In genomic region chr12:83502190-83502589, GRCm38 (mm10) we compare ENCODE assay signal across 7 mouse cellular contexts. TPM values are rescaled to one million over a fixed set of nuclear protein-coding genes. Genes with fewer than 3 reads are reported as not detected.
DNase-seq lines count a peak whose midpoint lies in the region; ATAC-seq and TF ChIP-seq lines count a peak whose summit lies in the region.

No protein-coding gene starts in this region.

- H3K9me3 ChIP-seq in embryonic facial prominence, embryonic 11.5 days (replicated peaks; ENCODE audit: control insufficient read depth, low read length): no peaks in the 10 kb centered on the region
- H3K9me3 ChIP-seq in hindbrain, postnatal 0 days (ENCODE audit: low read length): no peaks in the 10 kb centered on the region
- H3K9me3 ChIP-seq in neural tube, embryonic 11.5 days (ENCODE audit: control insufficient read depth, low read length): no peaks in the 10 kb centered on the region

- H3K27ac ChIP-seq in embryonic facial prominence, embryonic 11.5 days (replicated peaks; ENCODE audit: low read depth, low read length): no peak overlapping the region
- H3K27ac ChIP-seq in hindbrain, postnatal 0 days: no peak overlapping the region
- no peak overlapping the region for H3K27ac ChIP-seq in liver, adult 2 months (replicated peaks; ENCODE audit: insufficient read depth, low read depth, low read length)
- no peak overlapping the region for H3K27ac ChIP-seq in neural tube, embryonic 11.5 days (ENCODE audit: low read depth, low read length)

- 6% methylated on average over 9 of the region's 9 CpGs for WGBS in embryonic facial prominence, embryonic 11.5 days
- 6% methylated on average over 9 of the region's 9 CpGs for WGBS in hindbrain, postnatal 0 days
- WGBS in liver, adult 2 months: 5% methylated on average over 9 of the region's 9 CpGs
- WGBS in neural tube, embryonic 11.5 days: 10% methylated on average over 9 of the region's 9 CpGs

- no peak overlapping the region for H3K4me2 ChIP-seq in embryonic facial prominence, embryonic 11.5 days (ENCODE audit: low read depth, low read length)
- no peak overlapping the region for H3K4me2 ChIP-seq in hindbrain, postnatal 0 days (ENCODE audit: low read depth, low read length)
- no peak overlapping the region for H3K4me2 ChIP-seq in neural tube, embryonic 11.5 days (ENCODE audit: low read depth)

- no peak for TF ChIP-seq POLR2A in liver, adult 2 months (IDR thresholded peaks at IDR 0.05; ENCODE audit: extremely low read depth, insufficient read depth, low read length)

- peak; percentile 24 to 36 for DNase-seq in urinary bladder, adult 18-20 months (ENCODE audit: low spot score in 2 of 2)
- no peak for DNase-seq in urinary bladder, postnatal 4 days (ENCODE audit: low spot score in 2 of 2)
- peak; percentile 71 for DNase-seq in adrenal gland, postnatal 14 days
- peak; percentile 86 for DNase-seq in embryonic facial prominence, embryonic 11.5 days (ENCODE audit: low spot score)
- peak; percentile 88 for DNase-seq in hindbrain, postnatal 0 days (ENCODE audit: low spot score)
- peak; percentile 70 for DNase-seq in liver, adult 2 months (ENCODE audit: extremely low read depth, low read depth, low spot score)
- peak; percentile 62 for DNase-seq in neural tube, embryonic 11.5 days (ENCODE audit: low spot score)

- peak; percentile 88 for TF ChIP-seq CTCF in hindbrain, postnatal 0 days (IDR thresholded peaks at IDR 0.05; ENCODE audit: low read depth)
- peak; percentile 71 for TF ChIP-seq CTCF in liver, adult 2 months (IDR thresholded peaks at IDR 0.05; ENCODE audit: low read depth, low read length)

- no peaks in the 10 kb centered on the region for H3K36me3 ChIP-seq in embryonic facial prominence, embryonic 11.5 days (replicated peaks; ENCODE audit: control insufficient read depth, insufficient read depth, low read depth, low read length)
- no peaks in the 10 kb centered on the region for H3K36me3 ChIP-seq in hindbrain, postnatal 0 days (ENCODE audit: insufficient read depth, low read length)
- H3K36me3 ChIP-seq in liver, adult 2 months (ENCODE audit: control insufficient read depth, insufficient read depth, low read length): no peaks in the 10 kb centered on the region
- no peaks in the 10 kb centered on the region for H3K36me3 ChIP-seq in neural tube, embryonic 11.5 days (ENCODE audit: control insufficient read depth, insufficient read depth, low read length)

- H3K27me3 ChIP-seq in embryonic facial prominence, embryonic 11.5 days (ENCODE audit: control insufficient read depth, insufficient read depth, low read length): no peaks in the 10 kb centered on the region
- H3K27me3 ChIP-seq in hindbrain, postnatal 0 days (ENCODE audit: insufficient read depth, low read length): no peaks in the 10 kb centered on the region
- peaks cover 4% of the 10 kb centered on the region; the same call in 1 of the 2 replicates for H3K27me3 ChIP-seq in liver, adult 2 months (ENCODE audit: control insufficient read depth, insufficient read depth, low read length)
- no peaks in the 10 kb centered on the region for H3K27me3 ChIP-seq in neural tube, embryonic 11.5 days (ENCODE audit: control insufficient read depth, insufficient read depth, low read length)

- H3K9ac ChIP-seq in embryonic facial prominence, embryonic 11.5 days (replicated peaks; ENCODE audit: low read length): no peak overlapping the region
- H3K9ac ChIP-seq in hindbrain, postnatal 0 days (replicated peaks; ENCODE audit: low read length): no peak overlapping the region
- no peak overlapping the region for H3K9ac ChIP-seq in liver, adult 2 months (ENCODE audit: low read depth, low read length)
- no peak overlapping the region for H3K9ac ChIP-seq in neural tube, embryonic 11.5 days (ENCODE audit: low read length)

- no peaks in the 10 kb centered on the region for H3K79me2 ChIP-seq in liver, adult 2 months (ENCODE audit: control insufficient read depth, insufficient read depth, low read length)

- no peaks in the 10 kb centered on the region for H3K4me1 ChIP-seq in embryonic facial prominence, embryonic 11.5 days (ENCODE audit: control insufficient read depth, insufficient read depth, low read length)
- H3K4me1 ChIP-seq in hindbrain, postnatal 0 days (ENCODE audit: insufficient read depth, low read length): no peaks in the 10 kb centered on the region
- peaks cover 2% of the 10 kb centered on the region; the same call in 1 of the 2 replicates for H3K4me1 ChIP-seq in liver, adult 2 months (ENCODE audit: control insufficient read depth, insufficient read depth, low read length)
- no peaks in the 10 kb centered on the region for H3K4me1 ChIP-seq in neural tube, embryonic 11.5 days (ENCODE audit: control insufficient read depth, insufficient read depth, low read length)

- no peak overlapping the region for H3K4me3 ChIP-seq in embryonic facial prominence, embryonic 11.5 days (ENCODE audit: low read depth, low read length)
- H3K4me3 ChIP-seq in hindbrain, postnatal 0 days (ENCODE audit: low read length): no peak overlapping the region
- no peak overlapping the region for H3K4me3 ChIP-seq in liver, adult 2 months (ENCODE audit: insufficient read depth, low read depth, low read length)
- H3K4me3 ChIP-seq in neural tube, embryonic 11.5 days (ENCODE audit: low read depth, low read length): no peak overlapping the region

- no peak for ATAC-seq in embryonic facial prominence, embryonic 11.5 days (replicated peaks; ENCODE audit: insufficient number of reproducible peaks, low FRiP score, low TSS enrichment, low read depth)
- peak; percentile 32; the same call in 1 of the 2 replicates for ATAC-seq in hindbrain, postnatal 0 days
- no peak for ATAC-seq in neural tube, embryonic 11.5 days (ENCODE audit: insufficient read depth, low FRiP score, low TSS enrichment)

RNA-seq across cellular contexts. Expression of gene Dpf3, which starts 14.7 kb away (rescaled TPM):
- total RNA-seq in adrenal gland, postnatal 14 days (2021): 10.6 and 12.2 TPM in 2 replicates
- 2.0 and 6.0 TPM in 2 replicates for polyA plus RNA-seq in embryonic facial prominence, embryonic 11.5 days (2014; fragmentation: Nextera tagmentation; extraction: Ambion mirVana)
- 35.8 and 38.9 TPM in 2 replicates for total RNA-seq in hindbrain, postnatal 0 days (2014; rRNA removed)
- 16.0 and 19.8 TPM in 2 replicates for polyA plus RNA-seq in hindbrain, postnatal 0 days (2015; fragmentation: Nextera tagmentation; extraction: Ambion mirVana)
- total RNA-seq in liver, adult 2 months (2014; rRNA removed): 1.5 and 1.6 TPM in 2 replicates
- polyA plus RNA-seq in liver, adult 2 months (2012; rRNA removed): 2.4 and 2.7 TPM in 2 replicates
- 10.8 and 11.0 TPM in 2 replicates for polyA plus RNA-seq in neural tube, embryonic 11.5 days (2014; fragmentation: Nextera tagmentation; extraction: Ambion mirVana)

RNA-seq across cellular contexts. Expression of gene Dcaf4, which starts 18.1 kb away (rescaled TPM):
- 45.2 and 45.4 TPM in 2 replicates for total RNA-seq in adrenal gland, postnatal 14 days (2021)
- polyA plus RNA-seq in embryonic facial prominence, embryonic 11.5 days (2014; fragmentation: Nextera tagmentation; extraction: Ambion mirVana): 27.2 and 28.8 TPM in 2 replicates
- total RNA-seq in hindbrain, postnatal 0 days (2014; rRNA removed): 45.0 and 55.6 TPM in 2 replicates
- polyA plus RNA-seq in hindbrain, postnatal 0 days (2015; fragmentation: Nextera tagmentation; extraction: Ambion mirVana): 34.5 and 36.9 TPM in 2 replicates
- total RNA-seq in liver, adult 2 months (2014; rRNA removed): 3.0 and 3.5 TPM in 2 replicates
- polyA plus RNA-seq in liver, adult 2 months (2012; rRNA removed): 3.8 and 5.4 TPM in 2 replicates
- 24.0 and 25.3 TPM in 2 replicates for polyA plus RNA-seq in neural tube, embryonic 11.5 days (2014; fragmentation: Nextera tagmentation; extraction: Ambion mirVana)

Comparison
In these comparisons a context has a peak if more than half of its experiments do, and no peak if none do; other contexts are left out.
1. DNase-seq: peak in urinary bladder, adult 18-20 months (2 of 2), adrenal gland, postnatal 14 days (single experiment), embryonic facial prominence, embryonic 11.5 days (single experiment), hindbrain, postnatal 0 days (single experiment), liver, adult 2 months (single experiment) and neural tube, embryonic 11.5 days (single experiment); none in urinary bladder, postnatal 4 days (0 of 2).